Mouse (Mus musculus) MEL (cell line): ENCODE measurements around the gene Lmx1b. TPM values are rescaled to one million over a fixed set of nuclear protein-coding genes. Genes with fewer than 3 reads are reported as not detected.

ENCODE experiments used
- DNase-seq: peaks from one replicate; pipeline ENCODE4 v3.0.0; 2011; ENCODE audit warnings: low read depth, low spot score
- H3K27ac ChIP-seq: 2 replicates; pipeline ENCODE4 v1.5.1; 2012; ENCODE audit warnings: low read depth, mild to moderate bottlenecking, control low read depth, low read length, moderate library complexity; ENCODE audit not compliant: control insufficient read depth
- H3K27me3 ChIP-seq, 2 experiments: fragments of 150-350 bp in 1 of 2; sonication (generic) in 1 of 2; 2 replicates each; pipeline ENCODE4 v1.6.1; 2012; ENCODE audit warnings: low read length in 2 of 2, mild to moderate bottlenecking in 2 of 2, improper control_type of control experiment in 1 of 2, moderate library complexity in 1 of 2; ENCODE audit not compliant: insufficient read depth in 2 of 2, control insufficient read depth in 1 of 2
- H3K36me3 ChIP-seq, 2 experiments: 2 replicates each; pipeline ENCODE4 v1.6.1; 2012 to 2014; ENCODE audit warnings: low read length in 2 of 2, improper control_type of control experiment in 1 of 2, inconsistent platforms in 1 of 2, mild to moderate bottlenecking in 1 of 2; ENCODE audit not compliant: insufficient read depth in 2 of 2, control insufficient read depth in 1 of 2
- H3K4me1 ChIP-seq, 2 experiments: fragments of 150-350 bp in 1 of 2; sonication (generic) in 1 of 2; 2 replicates each; pipeline ENCODE4 v1.6.1; 2012; ENCODE audit warnings: low read length in 2 of 2, improper control_type of control experiment in 1 of 2, mild to moderate bottlenecking in 1 of 2; ENCODE audit not compliant: insufficient read depth in 2 of 2, control insufficient read depth in 1 of 2
- H3K4me3 ChIP-seq, 2 experiments: fragments of 150-350 bp in 1 of 2; sonication (generic) in 1 of 2; 2 replicates each; pipeline ENCODE4 v1.5.1; 2012; ENCODE audit warnings: low read depth in 2 of 2, low read length in 2 of 2, mild to moderate bottlenecking in 2 of 2, moderate library complexity in 2 of 2, control low read depth in 1 of 2, improper control_type of control experiment in 1 of 2; ENCODE audit not compliant: control insufficient read depth in 1 of 2, insufficient read depth in 1 of 2
- H3K79me2 ChIP-seq: 2 replicates; pipeline ENCODE4 v1.6.1; 2012; ENCODE audit warnings: mild to moderate bottlenecking, low read length, moderate library complexity; ENCODE audit not compliant: control insufficient read depth, poor library complexity, insufficient read depth
- H3K9ac ChIP-seq: 2 replicates; pipeline ENCODE4 v1.6.1; 2012; ENCODE audit warnings: low read depth, mild to moderate bottlenecking, control low read depth, low read length, moderate library complexity; ENCODE audit not compliant: control insufficient read depth, poor library complexity, severe bottlenecking
- H3K9me3 ChIP-seq: fragments of 150-350 bp; sonication (generic); replicated peaks from 2 replicates; pipeline ENCODE4 v1.6.1; 2012; ENCODE audit warnings: mild to moderate bottlenecking, low read length, improper control_type of control experiment, moderate library complexity; ENCODE audit not compliant: insufficient read depth
- BHLHE40 ChIP-seq: IDR thresholded peaks from 2 replicates; pipeline ENCODE4 v1.6.1; 2012; ENCODE audit warnings: low read depth, mild to moderate bottlenecking, inconsistent platforms, low read length, improper control_type of control experiment, borderline replicate concordance
- CHD2 ChIP-seq: IDR thresholded peaks from 2 replicates; pipeline ENCODE4 v1.6.1; 2011; ENCODE audit warnings: low read length, improper control_type of control experiment
- ELF1 ChIP-seq: IDR thresholded peaks from 2 replicates; pipeline ENCODE4 v1.6.1; 2014; ENCODE audit warnings: low read depth, mild to moderate bottlenecking, inconsistent platforms, low read length, improper control_type of control experiment, moderate library complexity
- EP300 ChIP-seq, 2 experiments: IDR thresholded peaks; 2 replicates each; pipeline ENCODE4 v1.6.1; 2011; ENCODE audit warnings: improper control_type of control experiment in 2 of 2, low read length in 2 of 2, low read depth in 1 of 2, mild to moderate bottlenecking in 1 of 2
- GABPA ChIP-seq: IDR thresholded peaks from 2 replicates; pipeline ENCODE4 v1.6.1; 2012; ENCODE audit warnings: low read depth, mild to moderate bottlenecking, inconsistent platforms, low read length, improper control_type of control experiment, moderate library complexity
- GATA1 ChIP-seq: IDR thresholded peaks from 2 replicates; pipeline ENCODE4 v1.6.1; 2011; ENCODE audit warnings: low read depth, low read length, improper control_type of control experiment
- JUND ChIP-seq: IDR thresholded peaks from 2 replicates; pipeline ENCODE4 v1.6.1; 2011; ENCODE audit warnings: low read depth, mild to moderate bottlenecking, improper control_type of control experiment, low read length
- MAFK ChIP-seq: IDR thresholded peaks from 2 replicates; pipeline ENCODE4 v1.6.1; 2011; ENCODE audit warnings: low read depth, mild to moderate bottlenecking, low read length, improper control_type of control experiment, borderline replicate concordance
- MAX ChIP-seq: IDR thresholded peaks from 2 replicates; pipeline ENCODE4 v1.6.1; 2011; ENCODE audit warnings: low read length, improper control_type of control experiment
- MAZ ChIP-seq: IDR thresholded peaks from 2 replicates; pipeline ENCODE4 v1.6.1; 2012; ENCODE audit warnings: low read depth, mild to moderate bottlenecking, inconsistent platforms, low read length, improper control_type of control experiment
- MEF2A ChIP-seq: IDR thresholded peaks from 2 replicates; pipeline ENCODE4 v1.6.1; 2014; ENCODE audit warnings: low read depth, mild to moderate bottlenecking, inconsistent platforms, low read length, improper control_type of control experiment; ENCODE audit not compliant: poor library complexity, insufficient replicate concordance, severe bottlenecking; ENCODE audit errors: extremely low read depth
- MXI1 ChIP-seq: IDR thresholded peaks from 2 replicates; pipeline ENCODE4 v1.6.1; 2011; ENCODE audit warnings: mild to moderate bottlenecking, low read depth, low read length, improper control_type of control experiment
- NELFE ChIP-seq: IDR thresholded peaks from 2 replicates; pipeline ENCODE4 v1.6.1; 2011; ENCODE audit warnings: low read depth, low read length, improper control_type of control experiment
- POLR2A ChIP-seq, 2 experiments: IDR thresholded peaks; 2 replicates each; pipeline ENCODE4 v1.6.1; 2011 to 2012; ENCODE audit warnings: low read length in 2 of 2, mild to moderate bottlenecking in 2 of 2, control low read depth in 1 of 2, improper control_type of control experiment in 1 of 2, low read depth in 1 of 2, moderate library complexity in 1 of 2; ENCODE audit not compliant: control insufficient read depth in 1 of 2, insufficient read depth in 1 of 2, poor library complexity in 1 of 2
- SIN3A ChIP-seq: IDR thresholded peaks from 2 replicates; pipeline ENCODE4 v1.6.1; 2012; ENCODE audit warnings: low read length, improper control_type of control experiment, inconsistent platforms
- SMC3 ChIP-seq: IDR thresholded peaks from 2 replicates; pipeline ENCODE4 v1.6.1; 2011; ENCODE audit warnings: low read depth, low read length, improper control_type of control experiment
- TAL1 ChIP-seq: IDR thresholded peaks from 2 replicates; pipeline ENCODE4 v1.6.1; 2012; ENCODE audit warnings: mild to moderate bottlenecking, inconsistent platforms, low read length, moderate library complexity, mixed read lengths
- UBTF ChIP-seq: IDR thresholded peaks from 2 replicates; pipeline ENCODE4 v1.6.1; 2012; ENCODE audit warnings: low read depth, mild to moderate bottlenecking, inconsistent platforms, low read length, improper control_type of control experiment, moderate library complexity, borderline replicate concordance; ENCODE audit not compliant: insufficient read depth
- USF2 ChIP-seq, 2 experiments: IDR thresholded peaks; 2 replicates each; pipeline ENCODE4 v1.6.1; 2011 to 2012; ENCODE audit warnings: improper control_type of control experiment in 2 of 2, low read length in 2 of 2, borderline replicate concordance in 1 of 2, inconsistent platforms in 1 of 2, low read depth in 1 of 2, mild to moderate bottlenecking in 1 of 2; ENCODE audit not compliant: insufficient read depth in 1 of 2
- ZMIZ1 ChIP-seq: IDR thresholded peaks from 2 replicates; pipeline ENCODE4 v1.6.1; 2012; ENCODE audit warnings: low read depth, mild to moderate bottlenecking, inconsistent platforms, low read length, improper control_type of control experiment, moderate library complexity
- polyA plus RNA-seq, 2 experiments: library from polyadenylated mRNA; stranded (reverse) in 1 of 2; unstranded in 1 of 2; fragments of >175 nt in 1 of 2; fragments of >200 nt in 1 of 2; gene quantifications; 2 replicates each; pipeline versions ENCODE4 v1.2.1 to v1.2.4; 2012; ENCODE audit warnings: low replicate concordance in 2 of 2, low read depth in 1 of 2; ENCODE audit not compliant: insufficient read length in 2 of 2, insufficient read depth in 1 of 2, missing spikeins in 1 of 2
- total RNA-seq: library from RNA; depleted of rRNA; stranded (reverse); fragments of 300-350 nt; gene quantifications from 2 replicates; pipeline ENCODE4 v1.2.3, GENCODE M21; 2012

The Lmx1b gene
- total and polyA plus RNA-seq, 3 experiments = not detected

- H3K9ac ChIP-seq = no peak overlapping the region
- H3K9me3 ChIP-seq = no peaks in the 10 kb centered on the region
- H3K27me3 ChIP-seq = peaks cover 0 to 7% of the 10 kb centered on the region in 2 experiments; a peak in 2 of 4 replicates
- TF ChIP-seq MAX (no peak), ZMIZ1 (no peak), NELFE (no peak), TAL1 (no peak), GABPA (no peak), JUND (no peak), BHLHE40 (no peak), EP300 (IDR thresholded peaks at IDR 0.05; ENCODE audit: low read depth in 1 of 2, low read length in 2 of 2) (no peak), SMC3 (no peak), GATA1 (no peak), MAZ (no peak), USF2 (IDR thresholded peaks at IDR 0.05; ENCODE audit: borderline replicate concordance in 1 of 2, insufficient read depth in 1 of 2, low read depth in 1 of 2, low read length in 2 of 2) (no peak), CHD2 (no peak)
- H3K4me1 ChIP-seq = no peaks in the 10 kb centered on the region
- no peaks in the 10 kb centered on the region for H3K36me3 ChIP-seq
- DNase-seq = no peak
- no peak overlapping the region for H3K4me3 ChIP-seq
- H3K79me2 ChIP-seq = no peaks in the 10 kb centered on the region
- H3K27ac ChIP-seq = no peak overlapping the region
Observed at GRCm38 (mm10) chr2:33630081-33631021, 10.0 kb downstream of the Lmx1b start.

GRCm38 (mm10) chr2:33629641-33630040, 10.7 kb downstream of the Lmx1b start:
- no peak for TF ChIP-seq JUND
- no peak overlapping the region for H3K27ac ChIP-seq
- no peak overlapping the region for H3K9ac ChIP-seq
- DNase-seq = no peak
- H3K4me1 ChIP-seq = no peaks in the 10 kb centered on the region
- H3K27me3 ChIP-seq = peaks cover 0 to 4% of the 10 kb centered on the region in 2 experiments; a peak in 2 of 4 replicates
- no peaks in the 10 kb centered on the region for H3K9me3 ChIP-seq
- H3K4me3 ChIP-seq = no peak overlapping the region
- no peaks in the 10 kb centered on the region for H3K36me3 ChIP-seq
- no peaks in the 10 kb centered on the region for H3K79me2 ChIP-seq

GRCm38 (mm10) chr2:33628791-33629190, 11.5 kb downstream of the Lmx1b start:
- Histone ChIP-seq H3K4me3 (no peak overlapping the region), H3K36me3 (no peaks in the 10 kb centered on the region), H3K4me1 (no peaks in the 10 kb centered on the region), H3K27ac (no peak overlapping the region), H3K9me3 (no peaks in the 10 kb centered on the region), H3K79me2 (no peaks in the 10 kb centered on the region), H3K9ac (no peak overlapping the region), H3K27me3 (peaks cover 0 to 4% of the 10 kb centered on the region in 2 experiments; a peak in 2 of 4 replicates)
- TF ChIP-seq POLR2A (IDR thresholded peaks at IDR 0.05; ENCODE audit: control insufficient read depth in 1 of 2, insufficient read depth in 1 of 2, low read depth in 1 of 2, low read length in 2 of 2, poor library complexity in 1 of 2) = no peak
- no peak for TF ChIP-seq ELF1
- no peak for TF ChIP-seq UBTF
- TF ChIP-seq MEF2A = no peak
- TF ChIP-seq SIN3A = no peak
- TF ChIP-seq MAFK = no peak
- TF ChIP-seq ZMIZ1 = no peak
- no peak for TF ChIP-seq USF2 (IDR thresholded peaks at IDR 0.05; ENCODE audit: borderline replicate concordance in 1 of 2, insufficient read depth in 1 of 2, low read depth in 1 of 2, low read length in 2 of 2)
- TF ChIP-seq MAX = no peak
- no peak for TF ChIP-seq MAZ
- TF ChIP-seq CHD2 = no peak
- no peak for TF ChIP-seq MXI1
- no peak for TF ChIP-seq TAL1
- no peak for DNase-seq
